Mouse (Mus musculus) liver, embryonic 11.5 days (tissue): Measurements from ENCODE around the gene Ranbp3. TPM values are rescaled to one million over a fixed set of nuclear protein-coding genes. Genes with fewer than 3 reads are reported as not detected.

ENCODE experiments used
- ATAC-seq: fragments of 200-750 bp; cut with Nextera tagmentation; replicated peaks from 2 replicates; pipeline ENCODE4 v1.8.0; 2017; ENCODE audit warnings: moderate number of reproducible peaks, mild to moderate bottlenecking, moderate TSS enrichment, moderate library complexity; ENCODE audit not compliant: low FRiP score
- DNase-seq: peaks from one replicate; pipeline ENCODE4 v3.0.0-alpha.2; 2017; ENCODE audit warnings: low spot score
- H3K27ac ChIP-seq: fragments of 300-500 bp; sonication (generic); 2 replicates; pipeline ENCODE4 v1.5.1; 2014; ENCODE audit warnings: mild to moderate bottlenecking, low read depth, low read length, control low read depth
- H3K27me3 ChIP-seq: fragments of 300-500 bp; sonication (generic); replicated peaks from 2 replicates; pipeline ENCODE4 v1.6.1; 2014; ENCODE audit warnings: low read length, mixed read lengths; ENCODE audit not compliant: control insufficient read depth, insufficient read depth
- H3K36me3 ChIP-seq: fragments of 300-500 bp; sonication (generic); 2 replicates; pipeline ENCODE4 v1.6.1; 2014; ENCODE audit warnings: mild to moderate bottlenecking, low read length, moderate library complexity, mixed read lengths; ENCODE audit not compliant: control insufficient read depth, insufficient read depth
- H3K4me1 ChIP-seq: fragments of 300-500 bp; sonication (generic); replicated peaks from 2 replicates; pipeline ENCODE4 v1.6.1; 2014; ENCODE audit warnings: low read length, mixed read lengths; ENCODE audit not compliant: control insufficient read depth, insufficient read depth
- H3K4me2 ChIP-seq: fragments of 300-500 bp; sonication (generic); 2 replicates; pipeline ENCODE4 v1.6.1; 2014; ENCODE audit warnings: mild to moderate bottlenecking, control low read depth, moderate library complexity
- H3K4me3 ChIP-seq: fragments of 300-500 bp; sonication (generic); 2 replicates; pipeline ENCODE4 v1.5.1; 2014; ENCODE audit warnings: low read depth, low read length, control low read depth
- H3K9ac ChIP-seq: fragments of 300-500 bp; sonication (generic); 2 replicates; pipeline ENCODE4 v1.6.1; 2014; ENCODE audit warnings: low read depth, low read length, control low read depth
- H3K9me3 ChIP-seq: fragments of 300-500 bp; sonication (generic); 2 replicates; pipeline ENCODE4 v1.6.1; 2016; ENCODE audit warnings: low read length, inconsistent platforms, mixed read lengths; ENCODE audit not compliant: control insufficient read depth
- WGBS: fragments of 180-500 bp; shearing (Covaris S2); extraction: QIAGEN DNeasy Blood & Tissue Kit; methylation state at CpG from one replicate; pipeline ENCODE4 v1.1.7; 2014; 5-methylcytosine and 5-hydroxymethylcytosine counted together
- polyA plus RNA-seq: library from polyadenylated mRNA; unstranded; fragments of >200 nt; fragmentation: Nextera tagmentation; extraction: Ambion mirVana; gene quantifications from 2 replicates; pipeline ENCODE4 v1.2.1, GENCODE M21; 2014

Gene Ranbp3
- polyA plus RNA-seq, 1 experiment from 2014 or later: 94.3 TPM

GRCm38 (mm10) chr17:56727029-56727649 is 54.0 kb downstream of the Ranbp3 start:
- Histone ChIP-seq H3K36me3 (peaks cover 11% of the 10 kb centered on the region; the same call in 1 of the 2 replicates), H3K4me3 (no peak overlapping the region), H3K27ac (no peak overlapping the region), H3K27me3 (peaks cover 10% of the 10 kb centered on the region; the same call in 1 of the 2 replicates), H3K9me3 (no peaks in the 10 kb centered on the region), H3K4me1 (peaks cover 17% of the 10 kb centered on the region), H3K4me2 (peak overlapping the region; percentile 51; the same call in 1 of the 2 replicates), H3K9ac (no peak overlapping the region)
- 19% methylated on average over 7 of the region's 7 CpGs for WGBS
- DNase-seq (no peak), ATAC-seq (no peak)

GRCm38 (mm10) chr17:56727659-56728058 is 54.6 kb downstream of the Ranbp3 start:
- Histone ChIP-seq H3K4me1 (peaks cover 17% of the 10 kb centered on the region), H3K27me3 (peaks cover 10% of the 10 kb centered on the region; the same call in 1 of the 2 replicates), H3K36me3 (peaks cover 8% of the 10 kb centered on the region; the same call in 1 of the 2 replicates), H3K27ac (no peak overlapping the region), H3K9ac (peak overlapping the region; percentile 34; the same call in 1 of the 2 replicates), H3K4me2 (peak overlapping the region; percentile 51), H3K4me3 (no peak overlapping the region), H3K9me3 (no peaks in the 10 kb centered on the region)
- WGBS: 12% methylated on average over 12 of the region's 12 CpGs
- DNase-seq (peak; percentile 68), ATAC-seq (peak; percentile 60)

GRCm38 (mm10) chr17:56728117-56728516 is 55.0 kb downstream of the Ranbp3 start:
- peaks cover 17% of the 10 kb centered on the region for H3K4me1 ChIP-seq
- peaks cover 10% of the 10 kb centered on the region; the same call in 1 of the 2 replicates for H3K27me3 ChIP-seq
- peak overlapping the region; percentile 51 for H3K4me2 ChIP-seq
- no peak; the same call in 1 of the 2 replicates for ATAC-seq
- H3K36me3 ChIP-seq: peaks cover 8% of the 10 kb centered on the region; the same call in 1 of the 2 replicates
- peak overlapping the region; percentile 34; the same call in 1 of the 2 replicates for H3K9ac ChIP-seq
- DNase-seq: no peak
- H3K27ac ChIP-seq: no peak overlapping the region
- no peaks in the 10 kb centered on the region for H3K9me3 ChIP-seq
- 19% methylated on average over 12 of the region's 12 CpGs for WGBS
- no peak overlapping the region for H3K4me3 ChIP-seq

- Histone ChIP-seq H3K27ac (no peak overlapping the region), H3K27me3 (peaks cover 10% of the 10 kb centered on the region; the same call in 1 of the 2 replicates)
Measured at GRCm38 (mm10) chr17:56729151-56729550, 56.1 kb downstream of the Ranbp3 start.

GRCm38 (mm10) chr17:56729656-56730055 is 56.6 kb downstream of the Ranbp3 start:
- no peak overlapping the region for H3K4me2 ChIP-seq
- DNase-seq: no peak
- H3K27me3 ChIP-seq: peaks cover 12% of the 10 kb centered on the region; the same call in 1 of the 2 replicates
- ATAC-seq: no peak
- H3K9me3 ChIP-seq: no peaks in the 10 kb centered on the region
- H3K4me3 ChIP-seq: no peak overlapping the region
- H3K27ac ChIP-seq: no peak overlapping the region
- no peaks in the 10 kb centered on the region for H3K36me3 ChIP-seq
- WGBS: 79% methylated on average over 2 of the region's 2 CpGs
- peaks cover 17% of the 10 kb centered on the region for H3K4me1 ChIP-seq
- H3K9ac ChIP-seq: no peak overlapping the region

More at GRCm38 (mm10) chr17:56729151-56729550, 56.1 kb downstream of the Ranbp3 start:
- Histone ChIP-seq H3K4me3 (no peak overlapping the region), H3K9ac (no peak overlapping the region), H3K36me3 (no peaks in the 10 kb centered on the region), H3K4me1 (peaks cover 17% of the 10 kb centered on the region), H3K4me2 (no peak overlapping the region), H3K9me3 (no peaks in the 10 kb centered on the region)
- no peak for DNase-seq
- 59% methylated on average over 6 of the region's 6 CpGs for WGBS
- ATAC-seq: no peak

- no peak overlapping the region for H3K4me3 ChIP-seq
- H3K4me1 ChIP-seq: no peaks in the 10 kb centered on the region
- peaks cover 14% of the 10 kb centered on the region; the same call in 1 of the 2 replicates for H3K27me3 ChIP-seq
- no peak overlapping the region for H3K4me2 ChIP-seq
- no peaks in the 10 kb centered on the region for H3K36me3 ChIP-seq
- no peak for DNase-seq
- 33% methylated on average over 8 of the region's 8 CpGs for WGBS
- no peak overlapping the region for H3K9ac ChIP-seq
- no peaks in the 10 kb centered on the region for H3K9me3 ChIP-seq
- H3K27ac ChIP-seq: no peak overlapping the region
- no peak for ATAC-seq
Measured at GRCm38 (mm10) chr17:56736534-56736933, 63.4 kb downstream of the Ranbp3 start.

- no peak for DNase-seq
- Histone ChIP-seq H3K27ac (no peak overlapping the region), H3K4me1 (no peaks in the 10 kb centered on the region), H3K4me2 (no peak overlapping the region), H3K4me3 (no peak overlapping the region), H3K9me3 (no peaks in the 10 kb centered on the region), H3K9ac (no peak overlapping the region), H3K36me3 (no peaks in the 10 kb centered on the region), H3K27me3 (peaks cover 14% of the 10 kb centered on the region; the same call in 1 of the 2 replicates)
- ATAC-seq: no peak
- WGBS: 77% methylated on average over 10 of the region's 10 CpGs
Measured at GRCm38 (mm10) chr17:56738221-56738620, 65.1 kb downstream of the Ranbp3 start.

GRCm38 (mm10) chr17:56740118-56740787 is 67.2 kb downstream of the Ranbp3 start:
- H3K27me3 ChIP-seq: peaks cover 12% of the 10 kb centered on the region; the same call in 1 of the 2 replicates
- DNase-seq (no peak), ATAC-seq (no peak)
- H3K4me3 ChIP-seq: no peak overlapping the region
- 75% methylated on average over 17 of the region's 17 CpGs for WGBS
- H3K27ac ChIP-seq: no peak overlapping the region
- no peaks in the 10 kb centered on the region for H3K36me3 ChIP-seq
- H3K9ac ChIP-seq: no peak overlapping the region
- H3K4me1 ChIP-seq: no peaks in the 10 kb centered on the region
- H3K9me3 ChIP-seq: no peaks in the 10 kb centered on the region
- H3K4me2 ChIP-seq: no peak overlapping the region
